Mouse (Mus musculus) testis, postnatal 10 days (tissue): ENCODE measurements around the gene Orc3.
"Not testable (repeated sequence)": the region's sequence is repeated elsewhere in the genome, so short reads cannot be mapped to it uniquely, and the experiment has no call there.

Source experiments
- DNase-seq: peaks from one replicate; pipeline ENCODE4 v3.0.0; 2021; ENCODE audit warnings: low spot score

Orc3 gene

DNA sequence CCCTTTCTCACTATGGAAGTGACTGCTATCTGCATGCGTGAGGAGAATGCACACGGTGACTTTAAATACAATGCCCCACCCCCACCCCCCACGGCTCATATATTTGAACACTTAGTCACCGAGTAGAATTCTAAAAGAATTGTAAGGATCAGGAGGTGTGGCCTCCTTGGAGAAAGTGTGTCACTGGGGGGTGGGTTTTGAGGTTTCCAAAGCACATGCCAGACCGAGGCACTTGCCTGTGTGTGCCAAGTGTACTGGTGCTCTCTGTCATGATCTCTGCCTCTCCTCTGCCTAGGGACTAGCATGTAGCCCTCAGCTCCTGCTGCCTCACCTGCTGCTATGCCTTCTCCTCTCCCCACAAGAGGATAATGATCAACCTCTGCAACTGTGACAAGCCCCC is 32.3 kb downstream of the Orc3 start:
- DNase-seq, result no peak

GRCm38 (mm10) chr4:34581990-34582389 is 32.8 kb downstream of the Orc3 start:
- DNase-seq, result no peak

DNA sequence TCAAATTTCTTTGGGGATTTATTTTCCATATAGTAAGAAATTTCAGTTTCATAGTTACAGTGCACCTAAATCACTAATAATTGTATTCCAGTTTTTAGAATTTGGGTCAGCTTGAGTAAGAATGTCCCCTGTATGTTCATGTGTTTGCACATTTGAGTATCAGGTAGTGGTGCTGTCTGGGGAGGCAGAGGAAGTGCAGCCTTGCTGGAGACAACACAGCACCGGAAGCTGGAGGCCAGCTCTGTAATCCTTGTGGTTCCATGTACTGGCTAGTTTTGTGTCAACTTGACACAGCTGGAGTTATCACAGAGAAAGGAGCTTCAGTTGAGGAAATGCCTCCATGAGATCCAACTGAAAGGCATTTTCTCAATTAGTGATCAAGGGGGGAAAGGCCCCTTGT is 33.3 kb downstream of the Orc3 start:
- DNase-seq, result not testable (repeated sequence)

DNA sequence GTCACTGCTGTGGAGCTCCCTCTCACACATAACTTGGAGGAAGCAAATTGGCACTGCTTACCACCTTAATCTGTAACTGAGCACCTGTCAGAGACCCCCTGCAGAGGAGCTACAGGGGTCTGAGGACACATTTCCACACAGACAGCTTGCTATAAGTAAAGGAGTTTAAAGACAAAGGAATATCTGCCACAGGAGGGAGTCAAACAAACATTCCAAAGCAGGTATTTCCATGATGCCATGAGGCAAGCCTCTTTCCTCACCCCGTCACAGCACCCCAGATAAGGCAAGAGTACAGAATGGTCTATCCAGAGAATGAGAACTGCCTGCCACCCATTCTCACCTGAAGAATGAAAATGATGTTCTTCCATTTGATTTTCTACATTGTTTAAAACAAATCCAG is 35.5 kb downstream of the Orc3 start:
- no peak for DNase-seq

GRCm38 (mm10) chr4:34577028-34577427 is 37.7 kb downstream of the Orc3 start:
- no peak for DNase-seq

DNA sequence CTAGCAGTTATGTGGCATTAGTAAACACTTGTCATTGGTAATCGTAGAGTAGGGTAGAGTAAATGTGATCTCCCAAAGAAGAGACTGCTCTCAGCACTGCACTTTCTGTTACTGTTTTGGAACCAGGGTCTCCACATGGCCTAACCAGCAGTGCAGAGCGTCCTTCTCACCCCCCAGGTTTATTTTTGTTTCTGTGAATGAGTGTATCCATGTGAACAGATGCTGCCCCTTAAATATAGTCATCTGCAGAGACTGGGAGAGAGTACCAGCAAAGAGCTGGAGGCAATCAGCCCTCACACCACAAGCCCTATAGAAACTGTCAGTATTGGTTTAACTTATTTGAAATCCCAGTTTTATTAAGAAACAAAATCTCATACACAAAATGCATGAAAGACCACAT is 41.9 kb downstream of the Orc3 start:
- no peak for DNase-seq

GRCm38 (mm10) chr4:34566226-34566625 is 48.5 kb downstream of the Orc3 start:
- no peak for DNase-seq

GRCm38 (mm10) chr4:34560971-34561370 is 53.8 kb downstream of the Orc3 start:
- DNase-seq, result no peak

- no peak for DNase-seq
Measured at GRCm38 (mm10) chr4:34556183-34556582, 58.6 kb downstream of the Orc3 start.

GRCm38 (mm10) chr4:34555604-34556003 is 59.1 kb downstream of the Orc3 start:
- DNase-seq, result no peak

- DNase-seq, result no peak
Measured at GRCm38 (mm10) chr4:34554596-34554995, 60.1 kb downstream of the Orc3 start.

DNA sequence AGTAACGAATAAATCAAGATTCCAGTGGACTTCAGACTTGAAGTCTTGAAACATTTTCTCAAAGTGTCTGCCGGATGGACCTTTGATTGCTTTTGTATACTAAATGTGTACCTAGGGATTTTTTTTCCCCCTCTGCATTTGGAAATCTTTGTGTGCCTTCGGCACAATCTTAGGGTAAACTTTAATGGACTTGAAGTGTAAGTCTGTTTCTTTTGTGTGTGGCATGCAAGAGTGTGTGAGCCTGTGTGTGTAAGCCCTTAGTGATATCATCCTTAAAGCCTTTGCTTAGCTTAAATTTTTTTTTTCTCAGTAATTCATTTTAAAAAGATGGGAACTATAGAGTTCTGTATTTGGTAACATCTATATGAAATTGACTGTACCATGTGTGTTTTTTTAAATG is 62.8 kb downstream of the Orc3 start:
- no peak for DNase-seq

GRCm38 (mm10) chr4:34551098-34551809 is 63.5 kb downstream of the Orc3 start:
- DNase-seq, result peak; percentile 65

- no peak for DNase-seq
Measured at GRCm38 (mm10) chr4:34550748-34551097, 64.0 kb downstream of the Orc3 start, which contains the start of gene Akirin2. Akirin2 (plus strand) TSS chr4:34550937.

DNA sequence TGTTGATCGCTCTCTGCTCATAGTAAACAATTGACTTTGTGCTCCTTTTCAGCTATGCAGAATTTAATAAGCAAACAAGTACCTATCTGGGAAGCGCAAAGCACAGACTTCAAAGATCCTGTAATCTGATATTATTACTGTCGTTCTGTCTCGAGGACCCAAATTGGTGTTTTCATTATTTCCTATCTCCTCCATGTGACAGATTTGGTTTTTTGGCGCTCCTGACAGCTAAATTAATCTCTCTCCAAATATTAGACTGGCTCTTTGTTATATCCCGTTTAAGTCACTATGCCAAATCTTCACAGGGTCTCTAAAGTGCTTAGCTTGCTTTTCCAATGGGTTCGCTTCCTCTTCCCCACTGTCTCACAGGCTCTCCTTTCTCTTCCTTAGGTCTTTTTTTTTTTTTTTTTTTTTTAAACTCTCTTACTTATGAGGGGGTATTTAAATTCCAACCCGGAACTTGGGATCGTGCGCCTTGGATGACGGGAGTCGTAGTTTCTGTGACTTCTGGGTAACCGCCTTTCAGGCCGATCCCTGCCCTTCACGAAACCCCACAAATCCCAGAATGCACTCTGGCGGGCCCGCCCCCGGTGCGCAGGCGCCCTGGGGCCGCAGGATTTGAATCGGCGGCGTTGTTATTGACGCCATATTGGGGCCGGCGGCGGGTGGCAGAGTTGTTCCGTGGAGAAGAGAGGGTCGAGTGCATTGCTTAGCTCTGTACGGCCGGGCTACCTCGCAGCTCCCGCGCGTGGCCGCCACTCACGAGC is 64.6 kb downstream of the Orc3 start:
- peak; percentile 95 for DNase-seq

- no peak for DNase-seq
Measured at GRCm38 (mm10) chr4:34529941-34530340, 84.8 kb downstream of the Orc3 start.

- DNase-seq, result no peak
Measured at GRCm38 (mm10) chr4:34529379-34529778, 85.4 kb downstream of the Orc3 start.

DNA sequence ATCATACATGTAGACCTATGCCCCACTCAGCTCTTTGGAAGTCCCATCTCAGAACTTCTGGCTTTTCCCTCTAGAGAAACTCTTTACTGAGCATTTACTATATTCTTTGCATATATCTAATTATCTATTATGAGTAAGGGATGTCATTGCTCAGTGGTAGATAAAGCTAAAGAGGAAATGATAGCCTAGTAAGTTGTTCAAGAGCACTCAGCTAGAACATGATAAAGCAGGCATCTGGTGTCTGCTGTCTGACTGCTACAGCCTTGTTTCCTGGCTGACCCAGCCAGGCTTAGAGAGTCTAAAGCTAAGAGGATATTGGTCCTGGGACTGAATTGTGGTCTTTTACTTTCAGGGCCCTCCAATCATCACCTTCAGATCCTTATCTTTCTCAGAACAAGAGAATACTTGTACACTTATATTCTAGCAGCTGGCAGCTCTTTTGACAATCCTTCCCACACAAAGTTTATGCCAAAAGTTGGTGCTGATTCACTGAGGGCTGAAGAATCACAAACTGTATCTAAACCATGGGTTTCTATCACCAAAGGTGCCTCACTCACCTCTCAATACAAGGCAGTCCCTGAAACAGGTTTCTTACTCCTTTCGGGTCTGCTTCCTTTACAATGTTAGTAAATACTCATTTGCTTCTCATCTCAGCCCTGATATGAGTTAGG is 86.2 kb downstream of the Orc3 start:
- DNase-seq, result no peak

DNA sequence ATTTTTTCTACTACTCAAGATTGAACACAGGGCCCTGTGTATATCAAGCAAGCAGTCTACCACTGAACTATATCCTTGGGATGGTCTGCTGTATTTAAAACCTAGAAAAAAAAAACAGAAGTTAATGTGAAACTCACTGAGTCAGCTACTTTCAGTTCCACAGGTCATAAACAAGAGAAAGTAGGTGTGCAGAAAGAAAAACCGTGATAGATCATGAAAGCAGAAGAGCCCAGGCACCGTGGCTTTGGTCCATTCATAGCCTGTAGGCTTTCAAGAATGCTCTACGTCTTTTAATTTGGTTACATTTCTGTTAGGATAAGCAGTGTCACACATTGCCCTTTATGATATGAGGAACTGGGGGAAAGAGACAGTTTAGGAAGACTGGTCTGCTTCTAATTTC is 88.0 kb downstream of the Orc3 start:
- DNase-seq, result no peak

DNA sequence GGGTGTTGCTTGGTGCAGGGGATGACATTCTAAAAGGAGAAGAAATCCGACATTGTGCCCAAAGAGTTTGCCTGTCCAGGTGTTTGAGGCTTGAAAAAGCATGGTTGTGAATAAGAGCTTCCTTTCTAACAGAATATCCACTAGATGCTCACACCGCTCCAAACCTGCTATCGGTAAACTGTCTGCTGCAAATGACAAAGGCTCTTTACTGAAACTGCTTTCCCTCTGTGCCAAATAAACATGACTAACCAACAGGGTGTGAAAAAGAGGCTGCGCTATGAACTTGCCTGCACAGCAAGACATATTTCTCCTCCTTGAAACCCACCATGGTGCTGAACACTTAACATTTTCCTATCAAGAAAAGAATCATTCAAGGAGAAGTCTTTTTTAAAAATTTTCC is 91.2 kb downstream of the Orc3 start:
- no peak for DNase-seq

- DNase-seq, result no peak
Measured at GRCm38 (mm10) chr4:34522846-34523245, 91.9 kb downstream of the Orc3 start.
